Mouse (Mus musculus): Measurements from ENCODE around the gene Apol6.
"Not testable (repeated sequence)": the region's sequence is repeated elsewhere in the genome, so short reads cannot be mapped to it uniquely, and the experiment has no call there.

DNA sequence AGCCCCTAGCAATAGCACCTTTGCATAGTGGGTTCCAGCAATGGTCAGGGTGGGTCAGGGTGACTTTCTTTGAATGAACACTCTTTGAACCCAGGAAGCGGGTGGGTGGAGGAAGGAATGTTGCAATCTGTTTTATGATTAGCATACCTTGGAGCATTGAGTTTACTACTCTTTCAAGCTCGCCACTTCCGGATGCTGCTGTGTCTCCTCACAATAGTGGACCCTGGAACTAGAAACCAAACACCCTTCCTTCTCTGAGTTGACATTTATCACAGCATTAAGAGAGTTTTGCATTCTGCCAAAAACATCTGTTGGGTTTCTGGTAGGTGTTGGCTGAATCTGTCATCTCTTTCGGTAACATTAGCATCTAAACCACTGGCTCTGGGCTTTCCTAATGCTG lies 14.9 kb downstream of the Apol6 start:
- TF ChIP-seq POLR2A (IDR thresholded peaks at IDR 0.05; ENCODE audit: low read depth, low read length); CTCF (IDR thresholded peaks at IDR 0.05; ENCODE audit: extremely low read depth, insufficient read depth, insufficient read length, insufficient replicate concordance): not testable (repeated sequence)

Data from spleen, adult 2 months (tissue).